Mouse (Mus musculus) kidney, postnatal 0 days (tissue): ENCODE data around the gene Gne. TPM values are rescaled to one million over a fixed set of nuclear protein-coding genes. Genes with fewer than 3 reads are reported as not detected.

Experiments
- ATAC-seq: fragments of 200-750 bp; cut with Nextera tagmentation; replicated peaks from 2 replicates; pipeline ENCODE4 v1.8.0; 2017; ENCODE audit warnings: low read depth, moderate number of reproducible peaks, moderate TSS enrichment, moderate library complexity; ENCODE audit not compliant: low FRiP score
- DNase-seq: peaks from one replicate; pipeline ENCODE4 v3.0.0-alpha.2; 2016; ENCODE audit warnings: low spot score
- H3K27ac ChIP-seq: fragments of 300-500 bp; sonication (generic); 2 replicates; pipeline ENCODE4 v1.5.1; 2014; ENCODE audit warnings: mild to moderate bottlenecking
- H3K27me3 ChIP-seq: fragments of 300-500 bp; sonication (generic); 2 replicates; pipeline ENCODE4 v1.6.1; 2014; ENCODE audit warnings: low read length, mixed read lengths; ENCODE audit not compliant: insufficient read depth
- H3K36me3 ChIP-seq: fragments of 300-500 bp; sonication (generic); 2 replicates; pipeline ENCODE4 v1.6.1; 2014; ENCODE audit warnings: low read length, mixed read lengths; ENCODE audit not compliant: insufficient read depth
- H3K4me1 ChIP-seq: fragments of 300-500 bp; sonication (generic); replicated peaks from 2 replicates; pipeline ENCODE4 v1.6.1; 2014; ENCODE audit warnings: antibody characterized with exemption, low read length, mixed read lengths; ENCODE audit not compliant: insufficient read depth
- H3K4me2 ChIP-seq: fragments of 300-500 bp; sonication (generic); 2 replicates; pipeline ENCODE4 v1.6.1; 2014; ENCODE audit warnings: mild to moderate bottlenecking, low read length, moderate library complexity, mixed read lengths
- H3K4me3 ChIP-seq: fragments of 300-500 bp; sonication (generic); replicated peaks from 2 replicates; pipeline ENCODE4 v1.5.1; 2014; ENCODE audit warnings: low read depth, low read length
- H3K9ac ChIP-seq: fragments of 300-500 bp; sonication (generic); 2 replicates; pipeline ENCODE4 v1.6.1; 2014; ENCODE audit warnings: low read depth, low read length
- H3K9me3 ChIP-seq: fragments of 300-500 bp; sonication (generic); replicated peaks from 2 replicates; pipeline ENCODE4 v1.6.1; 2016; ENCODE audit warnings: low read length, inconsistent platforms, mixed read lengths
- CTCF ChIP-seq: IDR thresholded peaks from 2 replicates; pipeline ENCODE4 v1.5.1; 2016; ENCODE audit warnings: antibody characterized with exemption, low read depth, mild to moderate bottlenecking, moderate library complexity
- WGBS: fragments of 180-500 bp; shearing (Covaris S2); extraction: QIAGEN DNeasy Blood & Tissue Kit; methylation state at CpG from one replicate; pipeline ENCODE4 v1.1.7; 2014; 5-methylcytosine and 5-hydroxymethylcytosine counted together
- polyA plus RNA-seq: library from polyadenylated mRNA; unstranded; fragments of >200 nt; fragmentation: Nextera tagmentation; extraction: Ambion mirVana; gene quantifications from 2 replicates; pipeline ENCODE4 v1.2.1, GENCODE M21; 2015

Gene Gne
- polyA plus RNA-seq, 1 experiment from 2014 or later, result 21.2 TPM

DNA sequence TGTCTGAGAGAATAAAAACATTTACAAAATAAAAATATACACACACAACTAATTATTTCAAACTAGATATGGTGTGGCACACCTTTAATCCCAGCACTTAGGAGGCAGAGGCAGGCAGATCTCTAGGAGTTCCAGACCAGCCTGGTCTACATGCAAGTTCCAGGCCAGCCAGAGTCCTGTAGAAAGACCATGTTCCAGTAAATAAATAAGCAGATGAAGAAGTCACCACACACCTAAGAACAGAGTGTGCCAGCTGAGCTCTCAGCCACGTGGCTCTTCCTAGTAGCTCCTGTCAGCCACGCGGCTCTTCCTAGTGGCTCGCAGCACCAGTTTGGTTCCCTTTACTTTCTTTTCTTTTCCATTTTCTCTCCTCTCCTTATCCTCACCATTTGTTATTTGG is 14.6 kb downstream of the Gne start:
- H3K9me3 ChIP-seq, result no peaks in the 10 kb centered on the region
- H3K4me2 ChIP-seq, result no peak overlapping the region
- WGBS, result 92% methylated on average over 4 of the region's 4 CpGs
- no peak overlapping the region for H3K27ac ChIP-seq
- peaks cover 8% of the 10 kb centered on the region; the same call in 1 of the 2 replicates for H3K4me1 ChIP-seq
- no peak overlapping the region for H3K9ac ChIP-seq
- H3K36me3 ChIP-seq, result no peaks in the 10 kb centered on the region
- no peak for TF ChIP-seq CTCF
- H3K27me3 ChIP-seq, result no peaks in the 10 kb centered on the region
- DNase-seq (no peak), ATAC-seq (no peak)
- H3K4me3 ChIP-seq, result no peak overlapping the region

GRCm38 (mm10) chr4:44068736-44069135 is 15.2 kb downstream of the Gne start:
- DNase-seq (peak; percentile 38), ATAC-seq (no peak)
- Histone ChIP-seq H3K27ac (no peak overlapping the region), H3K4me1 (peaks cover 8% of the 10 kb centered on the region; the same call in 1 of the 2 replicates), H3K4me3 (no peak overlapping the region), H3K36me3 (no peaks in the 10 kb centered on the region), H3K9ac (no peak overlapping the region), H3K9me3 (no peaks in the 10 kb centered on the region), H3K27me3 (no peaks in the 10 kb centered on the region), H3K4me2 (no peak overlapping the region)
- TF ChIP-seq CTCF, result no peak
- 43% methylated on average over 9 of the region's 9 CpGs for WGBS

GRCm38 (mm10) chr4:44066891-44067290 is 17.1 kb downstream of the Gne start:
- H3K9me3 ChIP-seq, result no peaks in the 10 kb centered on the region
- no peaks in the 10 kb centered on the region for H3K27me3 ChIP-seq
- no peak for TF ChIP-seq CTCF
- no peak overlapping the region for H3K4me3 ChIP-seq
- 76% methylated on average over 6 of the region's 6 CpGs for WGBS
- H3K4me2 ChIP-seq, result no peak overlapping the region
- H3K9ac ChIP-seq, result no peak overlapping the region
- DNase-seq (no peak), ATAC-seq (no peak)
- H3K27ac ChIP-seq, result no peak overlapping the region
- H3K36me3 ChIP-seq, result 0 out of 2 replicates have a peak, but pooled peaks cover 2% of the 10 kb centered on the region
- H3K4me1 ChIP-seq, result peaks cover 8% of the 10 kb centered on the region; the same call in 1 of the 2 replicates

- WGBS, result 19% methylated on average over 16 of the region's 16 CpGs
- no peaks in the 10 kb centered on the region for H3K4me1 ChIP-seq
- peak overlapping the region; percentile 46; the same call in 1 of the 2 replicates for H3K9ac ChIP-seq
- no peaks in the 10 kb centered on the region for H3K9me3 ChIP-seq
- H3K27ac ChIP-seq, result peak overlapping the region; percentile 26; the same call in 1 of the 2 replicates
- 0 out of 2 replicates have a peak, but pooled peaks cover 2% of the 10 kb centered on the region for H3K36me3 ChIP-seq
- peak overlapping the region; percentile 53 for H3K4me2 ChIP-seq
- ATAC-seq (peak; percentile 72), DNase-seq (peak; percentile 93)
- TF ChIP-seq CTCF, result peak; percentile 99
- no peaks in the 10 kb centered on the region for H3K27me3 ChIP-seq
- no peak overlapping the region for H3K4me3 ChIP-seq
Measured at GRCm38 (mm10) chr4:44065355-44066025, 18.5 kb downstream of the Gne start.

- Histone ChIP-seq H3K27me3 (no peaks in the 10 kb centered on the region), H3K27ac (no peak overlapping the region), H3K4me1 (no peaks in the 10 kb centered on the region), H3K9me3 (no peaks in the 10 kb centered on the region), H3K36me3 (peaks cover 5% of the 10 kb centered on the region; the same call in 1 of the 2 replicates), H3K9ac (no peak overlapping the region), H3K4me3 (no peak overlapping the region), H3K4me2 (no peak overlapping the region)
- no peak for TF ChIP-seq CTCF
- WGBS, result 83% methylated on average over 14 of the region's 14 CpGs
- ATAC-seq, result no peak
- no peak for DNase-seq
Measured at GRCm38 (mm10) chr4:44062816-44063215, 21.2 kb downstream of the Gne start.

DNA sequence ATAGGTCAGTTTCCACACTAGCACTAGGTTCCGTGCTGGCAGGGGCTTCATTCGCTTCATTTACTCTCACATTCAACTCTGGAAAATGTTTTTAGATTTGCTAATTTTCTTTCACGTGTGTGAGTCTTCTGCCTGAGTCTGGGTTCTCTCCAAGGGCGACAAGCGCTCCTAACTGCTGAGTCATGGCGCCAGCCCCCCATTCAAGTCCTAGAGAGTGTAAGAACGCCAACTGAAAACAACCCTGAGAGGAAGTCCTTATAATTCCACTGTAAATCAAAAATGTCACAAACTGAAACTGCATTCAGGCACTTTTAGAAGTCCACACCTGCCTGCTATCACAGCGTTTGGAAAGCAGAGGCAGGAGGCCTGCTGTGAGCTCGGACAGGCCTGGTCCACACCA is 21.9 kb downstream of the Gne start:
- WGBS, result 62% methylated on average over 9 of the region's 9 CpGs
- Histone ChIP-seq H3K4me3 (no peak overlapping the region), H3K27ac (no peak overlapping the region), H3K9ac (no peak overlapping the region), H3K4me1 (no peaks in the 10 kb centered on the region), H3K27me3 (no peaks in the 10 kb centered on the region), H3K9me3 (no peaks in the 10 kb centered on the region), H3K4me2 (no peak overlapping the region), H3K36me3 (peaks cover 5% of the 10 kb centered on the region; the same call in 1 of the 2 replicates)
- no peak for DNase-seq
- no peak for TF ChIP-seq CTCF
- ATAC-seq, result no peak
